Mouse (Mus musculus) lung, postnatal 25 days (tissue): ENCODE measurements around the gene Trdmt1.

ENCODE experiments used
- DNase-seq: peaks from one replicate; pipeline ENCODE4 v3.0.0; 2022; ENCODE audit warnings: low spot score

Gene Trdmt1

GRCm38 (mm10) chr2:13557145-13558030 lies 12.9 kb upstream of the Trdmt1 start:
- no peak for DNase-seq

DNA sequence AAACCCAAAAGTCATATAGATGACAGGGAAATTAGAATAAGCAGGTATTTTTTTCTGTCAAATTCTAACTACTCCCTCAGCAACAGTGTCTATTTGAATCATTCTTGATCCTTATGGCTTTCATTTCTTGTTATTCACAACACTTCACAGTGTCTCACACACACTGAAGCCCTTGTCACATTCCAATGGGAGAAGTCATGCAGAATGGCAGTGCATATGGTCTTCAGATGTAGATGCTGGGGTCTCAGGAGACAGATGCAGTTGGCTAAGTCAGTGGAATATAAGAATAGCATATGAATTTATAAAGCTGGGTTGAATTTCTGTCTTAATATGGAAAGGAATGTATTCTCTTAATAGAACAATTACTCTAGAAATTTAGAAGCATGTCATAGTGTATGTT lies 11.8 kb upstream of the Trdmt1 start:
- no peak for DNase-seq

DNA sequence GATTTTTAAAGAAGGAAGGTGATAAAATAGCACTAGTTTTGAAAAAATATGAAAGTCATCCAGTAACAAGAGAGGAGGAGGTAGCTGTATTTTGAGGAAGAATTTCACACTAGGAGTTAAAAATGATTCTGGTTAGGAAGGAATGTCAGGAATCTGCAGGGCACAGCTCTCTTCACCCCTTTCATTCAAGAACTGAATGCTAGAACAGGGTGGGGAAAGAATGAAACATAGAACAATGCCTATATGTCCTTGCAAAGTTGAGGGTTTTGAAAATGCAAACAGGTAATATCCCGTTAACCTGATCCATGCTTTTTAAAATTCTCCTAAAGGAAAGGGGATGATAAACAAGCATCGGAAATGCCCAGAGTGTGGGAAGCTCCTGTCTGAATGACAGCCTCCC lies 9.5 kb upstream of the Trdmt1 start:
- no peak for DNase-seq

DNA sequence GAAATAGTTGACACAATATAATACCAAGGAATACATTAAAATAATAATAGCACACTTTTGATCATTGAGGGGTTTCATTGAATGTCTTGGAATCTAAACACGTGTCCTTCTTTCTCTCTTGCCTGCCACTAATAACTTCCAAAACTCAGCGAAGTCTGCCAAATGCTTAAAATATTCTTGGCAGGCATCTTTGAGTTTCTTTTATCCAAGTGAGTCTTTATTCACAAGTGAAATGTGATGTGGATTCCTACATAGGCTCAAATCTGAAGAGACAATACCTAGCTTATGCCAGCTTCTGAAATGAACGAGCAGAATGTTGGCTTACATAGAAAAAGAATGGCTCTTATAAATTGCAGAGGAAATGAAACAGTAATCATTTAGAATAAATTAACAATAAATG lies 4.3 kb upstream of the Trdmt1 start:
- DNase-seq, result no peak

DNA sequence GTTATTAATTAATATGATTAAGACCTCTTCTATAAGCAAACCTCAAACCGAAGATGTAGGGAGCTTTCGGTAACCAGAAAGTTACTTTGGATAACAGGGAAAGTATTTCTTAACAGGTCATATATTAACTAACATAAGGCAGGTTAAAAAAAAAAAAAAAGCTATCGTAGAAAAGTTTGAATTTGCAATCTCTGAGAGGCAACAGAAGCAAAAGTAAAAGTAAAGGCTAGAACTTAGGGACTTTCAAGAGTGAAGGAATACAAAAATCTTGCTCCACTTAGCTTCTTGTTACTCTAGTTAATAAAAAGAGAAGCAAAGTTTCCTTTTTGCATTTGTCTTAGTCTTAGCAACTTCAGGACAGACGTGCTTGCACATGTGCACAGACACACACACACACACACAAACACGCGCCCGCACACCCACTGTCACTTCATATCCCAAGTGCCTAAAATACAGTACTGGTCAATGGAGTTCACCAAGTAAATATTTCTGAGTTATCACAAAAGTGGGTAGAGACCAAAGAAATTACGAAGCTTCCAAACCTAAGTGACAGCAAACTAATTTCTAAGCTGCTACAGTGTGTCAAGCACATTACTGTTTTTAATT lies 846 bp downstream of the Trdmt1 start:
- DNase-seq, result no peak

DNA sequence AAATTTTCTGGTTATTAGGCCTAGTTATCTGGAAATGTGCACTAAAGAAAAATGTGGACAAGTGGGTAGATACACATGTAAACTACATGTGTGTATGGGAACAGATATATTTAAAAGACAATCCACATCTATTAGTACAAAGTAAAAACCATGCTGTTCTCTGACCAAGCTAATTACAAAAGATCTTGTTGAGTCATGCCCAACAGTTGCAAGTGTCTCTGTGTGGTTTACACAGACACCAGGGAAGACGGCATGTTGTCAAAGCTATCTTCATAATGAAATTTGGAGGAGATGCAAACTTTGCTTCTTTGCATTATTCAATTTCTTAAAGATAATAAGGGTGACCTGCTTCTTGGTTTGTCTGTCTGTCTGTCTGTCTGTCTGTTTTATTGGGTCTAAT lies 4.6 kb downstream of the Trdmt1 start:
- DNase-seq, result no peak

DNA sequence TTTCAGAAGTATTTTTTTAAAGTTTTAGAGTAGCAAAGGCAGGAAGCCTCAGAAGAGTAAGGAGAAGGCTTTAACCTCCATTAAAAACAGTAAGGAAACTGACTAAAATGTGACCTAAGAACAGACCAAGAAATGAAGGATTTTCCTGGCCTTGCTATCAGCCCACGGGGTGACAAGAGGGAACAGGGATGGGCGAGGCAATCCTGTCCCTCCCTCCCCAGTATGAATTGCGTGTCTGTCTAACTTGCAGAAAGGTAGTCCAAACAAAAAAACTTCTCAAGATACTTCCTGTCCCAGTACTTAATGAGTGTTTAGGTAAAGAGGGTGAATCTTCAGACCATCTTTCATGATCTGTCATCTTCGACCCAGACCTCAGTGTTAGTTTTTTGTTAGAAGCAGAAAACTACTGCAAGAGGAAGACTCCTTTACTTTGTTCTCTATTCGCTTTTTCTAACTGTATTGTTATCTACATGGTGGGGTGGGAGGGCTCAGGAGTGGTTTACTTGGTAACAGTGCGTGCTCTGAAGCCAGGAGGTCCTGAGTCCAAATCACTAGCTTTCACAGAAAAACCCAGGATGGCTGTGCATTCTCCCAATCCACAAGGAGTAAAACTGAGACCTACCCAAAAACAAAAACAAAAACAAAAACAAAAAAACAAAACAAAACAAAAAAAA lies 5.6 kb downstream of the Trdmt1 start:
- no peak for DNase-seq

- no peak for DNase-seq
Observed at GRCm38 (mm10) chr2:13538258-13538657, 6.2 kb downstream of the Trdmt1 start.

- no peak for DNase-seq
Observed at GRCm38 (mm10) chr2:13537733-13538132, 6.7 kb downstream of the Trdmt1 start.

DNA sequence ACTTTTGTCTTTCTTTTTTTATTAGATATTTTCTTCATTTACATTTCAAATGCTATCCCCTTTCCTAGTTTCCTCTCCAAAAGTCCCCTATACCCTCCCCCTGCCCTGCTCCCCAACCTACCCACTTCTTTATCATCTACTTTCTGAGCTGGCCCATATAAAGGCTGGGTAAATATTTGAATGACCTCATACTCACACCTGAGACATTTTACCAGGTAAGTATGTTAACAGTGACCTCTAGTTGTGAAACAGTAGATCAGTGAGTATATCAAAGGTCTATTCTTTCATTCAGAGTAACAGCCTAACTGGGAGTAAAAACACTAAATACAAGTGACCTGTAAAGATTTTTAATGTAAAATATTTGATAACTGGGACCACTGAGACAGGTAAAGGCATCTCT lies 7.7 kb downstream of the Trdmt1 start:
- no peak for DNase-seq

DNA sequence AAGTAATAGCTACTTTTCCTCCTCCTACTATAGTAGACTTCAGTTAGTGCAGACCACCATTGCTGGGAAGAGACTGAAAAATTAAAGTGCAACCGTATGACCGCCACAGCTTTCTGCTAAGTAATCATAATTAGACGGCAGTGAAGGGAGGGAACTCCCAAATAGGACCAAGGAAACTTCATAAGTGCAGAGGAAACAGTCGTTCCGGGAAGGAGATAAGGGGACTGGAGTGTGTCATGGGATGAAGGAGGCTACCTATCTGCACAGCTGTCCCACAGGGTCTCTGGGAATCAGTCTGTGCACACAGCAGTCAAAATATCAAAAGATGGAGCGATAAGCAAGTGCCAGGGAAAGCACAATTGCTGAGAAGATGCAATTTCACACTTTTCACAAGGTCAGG lies 13.8 kb downstream of the Trdmt1 start:
- no peak for DNase-seq

GRCm38 (mm10) chr2:13529253-13529933 lies 15.1 kb downstream of the Trdmt1 start:
- no peak for DNase-seq

DNA sequence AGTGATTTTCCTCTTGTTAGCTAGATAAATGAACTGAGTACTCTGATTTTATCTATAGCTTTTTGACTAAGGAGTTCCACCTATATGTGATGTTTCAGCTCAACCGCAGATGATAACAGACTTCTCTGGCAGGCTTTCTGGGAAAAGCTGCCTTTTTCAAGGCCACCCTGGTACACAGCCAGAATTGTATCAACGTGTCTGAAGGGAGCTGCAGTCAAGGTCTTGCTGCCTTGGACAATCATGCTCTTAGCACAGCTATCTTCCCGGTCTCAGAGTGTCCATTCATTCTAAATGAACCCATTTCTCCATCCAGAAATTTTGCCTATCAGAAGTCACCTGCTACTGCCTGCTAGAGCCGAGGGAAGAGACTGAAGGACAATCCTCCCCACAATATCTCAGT lies 16.9 kb downstream of the Trdmt1 start:
- DNase-seq, result no peak

DNA sequence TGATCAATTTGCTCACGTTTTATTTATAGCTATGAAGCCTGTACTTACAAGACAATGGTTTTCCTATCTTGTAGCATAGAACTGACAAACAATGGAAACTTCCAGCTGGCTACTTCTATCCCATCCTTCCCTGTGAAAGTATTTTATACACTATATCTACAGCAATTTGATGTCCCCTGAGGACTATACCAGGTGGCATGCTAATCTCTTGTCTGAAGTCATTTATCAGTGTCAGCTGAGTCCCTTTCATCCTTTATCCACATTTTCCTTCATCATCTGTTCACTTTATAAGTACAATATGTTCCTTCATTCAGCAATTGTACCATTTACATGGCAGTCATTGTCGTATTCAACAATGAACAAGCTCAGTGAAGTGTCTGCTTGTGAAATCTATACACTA lies 17.3 kb downstream of the Trdmt1 start:
- no peak for DNase-seq

- no peak for DNase-seq
Observed at GRCm38 (mm10) chr2:13526205-13526604, 18.3 kb downstream of the Trdmt1 start.

- DNase-seq, result no peak
Observed at GRCm38 (mm10) chr2:13523540-13524456, 20.7 kb downstream of the Trdmt1 start.

DNA sequence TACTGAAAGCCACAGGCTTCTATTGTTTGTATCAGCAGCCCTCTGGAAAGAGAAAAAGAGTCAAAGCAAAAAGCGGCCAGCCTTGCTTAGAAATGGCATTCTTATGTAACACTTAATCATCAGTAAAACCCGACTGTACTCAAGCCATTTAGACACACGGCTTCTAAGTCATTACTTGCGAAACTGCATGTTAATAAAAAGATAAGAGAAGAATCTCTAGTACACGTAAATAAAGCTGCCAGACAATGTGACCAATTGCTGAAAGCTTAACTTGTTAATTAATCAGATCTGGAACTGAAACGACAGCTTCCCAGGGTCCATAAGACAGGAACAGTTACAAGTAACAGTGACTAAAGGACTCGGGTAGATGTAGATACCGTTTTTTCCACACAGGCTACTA lies 22.4 kb downstream of the Trdmt1 start:
- DNase-seq, result peak; percentile 18

DNA sequence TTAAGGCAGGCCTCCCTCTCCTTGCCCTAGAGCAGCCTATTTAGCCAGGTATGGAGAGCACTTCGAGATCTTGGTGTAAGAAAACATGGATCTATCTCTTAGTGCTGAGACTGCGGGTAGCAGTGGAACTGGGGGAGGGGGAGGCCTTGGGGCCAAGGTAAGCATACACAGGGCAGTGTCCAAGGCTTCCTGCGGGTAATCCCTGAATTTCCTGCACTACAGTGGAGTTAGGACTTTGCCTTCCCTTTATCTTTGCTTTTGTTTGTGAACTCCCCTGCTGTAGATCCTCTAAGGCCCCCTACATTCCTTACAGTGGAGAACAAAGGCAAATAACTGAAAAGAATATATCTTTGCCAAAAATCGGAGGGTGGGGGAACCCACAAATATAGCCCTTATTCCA lies 29.5 kb downstream of the Trdmt1 start:
- no peak for DNase-seq

GRCm38 (mm10) chr2:13502717-13503116 lies 41.8 kb downstream of the Trdmt1 start:
- no peak for DNase-seq

GRCm38 (mm10) chr2:13501553-13501952 lies 42.9 kb downstream of the Trdmt1 start:
- DNase-seq, result no peak

GRCm38 (mm10) chr2:13500298-13500999 lies 44.0 kb downstream of the Trdmt1 start:
- DNase-seq, result no peak
